Mouse (Mus musculus): ENCODE measurements around the gene Adamts14.

Adamts14 gene

DNA sequence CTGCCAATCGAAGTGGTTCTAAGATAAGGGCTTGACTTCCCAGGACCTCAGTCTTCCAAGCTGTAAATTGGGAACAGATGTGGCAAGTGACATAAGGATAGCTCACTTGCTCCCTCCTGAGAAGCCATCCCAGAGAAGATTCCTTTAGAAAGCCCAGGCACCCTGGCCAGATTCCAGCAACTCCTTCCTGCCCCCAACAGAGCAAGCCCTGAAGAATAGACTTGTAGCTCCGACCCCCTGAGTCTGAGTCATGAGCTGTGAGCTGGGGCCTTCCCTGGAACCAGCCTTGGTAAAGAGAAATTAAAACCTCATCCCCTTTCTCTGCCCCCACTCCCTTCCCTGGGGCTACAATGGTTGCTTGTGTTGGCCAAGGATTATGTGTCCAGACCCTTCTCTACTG is 1.3 kb upstream of the Adamts14 start:
- DNase-seq, result no peak

GRCm38 (mm10) chr10:61273844-61274215 is 592 bp upstream of the Adamts14 start:
- no peak for DNase-seq

GRCm38 (mm10) chr10:61272631-61273030 is 607 bp downstream of the Adamts14 start:
- no peak for DNase-seq

DNA sequence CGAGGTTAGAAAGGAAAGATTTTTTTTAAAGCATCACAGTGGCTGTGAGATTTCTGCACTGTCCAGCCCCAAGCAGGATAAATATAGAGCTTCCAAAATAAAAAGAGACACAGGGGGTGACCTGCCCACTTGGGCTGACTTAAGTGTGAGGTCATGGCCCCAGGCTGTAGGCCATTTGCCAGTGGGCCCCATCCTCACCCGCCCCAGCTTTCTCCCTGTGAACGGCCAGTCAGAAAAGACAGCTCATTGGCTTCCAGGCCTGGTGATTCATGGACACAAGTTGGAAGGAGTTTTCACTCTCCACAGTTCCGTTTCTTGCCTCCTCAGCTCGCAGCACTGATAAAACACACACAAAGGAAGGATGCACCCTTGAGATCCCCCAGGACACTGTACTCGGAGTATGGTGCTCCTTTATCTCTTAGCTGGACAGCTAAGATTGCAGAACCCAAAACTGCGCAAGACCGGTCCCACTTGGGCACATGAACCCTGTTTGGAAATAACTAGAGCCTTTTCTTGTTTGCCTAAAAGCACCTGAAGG is 1.1 kb downstream of the Adamts14 start:
- no peak for DNase-seq

DNA sequence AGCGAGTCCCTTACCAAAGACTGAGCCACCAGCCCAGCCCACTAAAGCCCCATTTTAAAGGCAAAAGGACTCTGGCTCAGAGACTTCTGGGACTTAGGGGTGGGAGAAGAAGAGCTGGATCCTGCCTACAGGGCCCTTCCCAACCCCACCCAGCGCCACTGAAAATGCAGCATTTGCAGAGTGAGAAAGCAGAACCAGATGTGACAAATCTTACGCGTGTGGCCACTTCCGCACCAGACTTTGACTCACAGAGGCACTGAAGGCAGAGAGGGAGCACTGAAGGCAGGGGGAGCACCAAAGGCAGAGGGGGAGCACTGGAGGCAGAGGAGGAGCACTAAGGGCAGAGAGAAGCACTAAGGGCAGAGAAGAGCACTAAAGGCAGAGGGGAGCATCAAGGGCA is 5.9 kb downstream of the Adamts14 start:
- no peak for DNase-seq

DNA sequence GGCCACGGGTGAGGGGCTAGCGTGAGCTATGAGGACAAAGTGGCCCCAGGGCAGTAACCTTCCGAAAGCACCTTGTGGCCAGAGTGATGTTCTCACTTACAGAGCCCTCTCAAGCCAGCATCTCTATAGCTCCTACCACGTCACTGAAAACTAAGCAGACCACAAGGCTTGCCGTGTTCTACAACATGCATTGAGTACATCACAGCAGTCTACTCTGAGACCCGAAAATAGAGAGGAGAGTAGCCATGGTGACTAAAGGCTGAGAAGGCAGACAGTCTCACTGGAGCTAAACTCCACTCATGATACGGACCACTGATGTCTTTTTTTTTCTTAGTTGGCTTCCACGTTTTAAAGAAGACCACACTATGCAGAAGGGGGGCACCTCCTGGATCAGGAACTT is 9.6 kb downstream of the Adamts14 start:
- no peak for DNase-seq

DNA sequence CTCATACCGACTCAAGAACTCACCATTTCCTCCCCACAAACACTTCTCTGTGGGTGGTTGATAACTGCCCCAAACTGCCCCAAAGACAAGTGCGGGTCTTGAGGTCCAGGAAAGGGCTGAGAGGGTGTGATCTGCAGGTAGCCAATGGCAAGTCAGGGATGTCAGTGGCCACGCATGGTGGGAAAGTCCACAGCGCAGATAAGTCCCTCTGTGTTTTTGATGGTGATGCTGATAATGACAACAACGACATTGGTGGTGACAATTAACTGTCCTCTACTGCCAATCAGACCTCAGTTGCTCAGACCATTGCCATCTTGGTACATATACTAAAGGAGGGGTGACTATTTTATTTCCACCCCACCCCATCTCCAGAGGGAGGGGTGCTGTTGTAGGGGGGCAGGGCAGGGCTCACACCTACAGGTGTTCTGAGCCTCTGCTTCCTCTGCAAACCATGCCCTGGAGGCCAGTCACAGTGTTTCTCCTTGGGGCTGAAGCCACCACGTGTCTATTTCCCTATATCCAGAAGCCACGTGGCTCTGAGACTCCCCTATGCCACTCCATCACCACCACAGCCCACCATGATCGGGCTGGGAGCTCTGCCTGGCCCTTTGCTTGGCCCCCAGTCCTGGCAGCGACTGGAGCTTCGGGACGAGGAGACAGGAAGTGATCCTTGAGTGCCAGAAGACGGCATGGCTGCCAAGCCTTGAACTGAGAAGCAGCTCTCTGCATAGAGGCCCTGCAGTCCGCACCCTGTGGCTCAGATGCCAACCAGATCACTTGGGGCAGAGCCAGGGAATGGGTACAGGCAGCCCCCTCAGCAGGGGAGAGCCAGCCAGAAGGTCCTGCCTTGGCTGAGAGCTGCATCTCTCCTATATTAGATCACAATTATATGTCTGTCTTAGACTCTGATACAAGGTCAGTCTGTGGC is 11.7 kb downstream of the Adamts14 start:
- no peak for DNase-seq

- DNase-seq, result no peak
Measured at GRCm38 (mm10) chr10:61258131-61258530, 15.1 kb downstream of the Adamts14 start.

DNA sequence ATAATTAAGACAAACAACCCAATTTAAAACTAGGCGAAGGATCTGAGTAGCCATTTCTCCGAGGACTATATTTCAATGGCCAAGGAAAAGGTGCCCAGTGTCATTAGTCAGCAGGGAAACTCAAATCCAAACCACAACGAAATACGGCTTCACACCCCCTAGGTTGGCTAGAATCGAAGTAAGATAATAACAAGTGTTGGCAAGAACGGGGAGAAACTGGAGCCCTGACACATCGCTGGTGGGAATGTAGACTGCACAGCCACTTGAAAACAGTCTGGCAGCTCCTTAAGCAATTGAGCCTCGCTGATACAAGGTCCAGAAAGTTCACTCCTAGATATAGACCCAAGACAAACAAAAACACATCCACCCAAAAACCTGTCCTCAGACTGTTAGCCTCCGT is 16.6 kb downstream of the Adamts14 start:
- DNase-seq, result no peak

DNA sequence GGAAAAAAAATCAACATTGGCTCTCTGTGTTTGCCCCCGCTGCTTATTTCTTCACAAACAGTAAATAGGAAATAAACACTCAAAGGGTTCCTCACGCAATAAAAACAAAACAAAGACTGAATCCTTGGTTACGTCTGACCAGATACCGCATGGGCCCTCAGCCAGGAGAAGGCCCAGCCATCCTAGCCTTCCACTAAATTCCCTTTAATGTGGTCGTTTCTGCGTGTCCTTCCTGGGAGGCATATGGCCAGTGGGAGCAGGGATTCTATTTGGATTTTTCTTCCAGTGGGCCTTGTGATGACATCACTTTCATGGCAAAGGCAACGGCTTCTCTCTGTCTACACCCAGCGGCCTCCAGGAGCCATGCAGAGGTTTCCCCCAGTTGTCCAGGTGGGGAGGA is 18.0 kb downstream of the Adamts14 start:
- no peak for DNase-seq

DNA sequence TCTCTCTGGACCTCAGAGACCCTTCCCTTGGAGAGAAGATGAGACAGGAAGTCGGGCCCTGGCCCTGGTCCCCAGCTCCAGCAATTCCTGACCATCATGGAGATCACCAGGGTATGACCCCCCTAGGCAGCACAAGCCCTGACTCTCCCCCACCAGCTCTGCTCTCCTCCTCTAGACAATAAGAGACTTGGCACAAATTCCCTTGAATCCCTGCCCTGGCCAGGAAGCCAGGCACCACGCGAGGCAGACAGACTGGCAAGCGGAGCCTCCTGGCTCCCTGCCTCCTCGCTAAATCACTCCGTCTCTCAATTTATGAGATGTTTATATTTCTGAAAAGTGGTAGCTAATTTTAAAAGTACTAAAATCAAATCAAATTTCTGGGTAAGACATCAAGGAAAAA is 18.5 kb downstream of the Adamts14 start:
- no peak for DNase-seq

- no peak for DNase-seq
Measured at GRCm38 (mm10) chr10:61249951-61250350, 23.3 kb downstream of the Adamts14 start.

- DNase-seq, result no peak
Measured at GRCm38 (mm10) chr10:61248596-61249114, 24.6 kb downstream of the Adamts14 start.

DNA sequence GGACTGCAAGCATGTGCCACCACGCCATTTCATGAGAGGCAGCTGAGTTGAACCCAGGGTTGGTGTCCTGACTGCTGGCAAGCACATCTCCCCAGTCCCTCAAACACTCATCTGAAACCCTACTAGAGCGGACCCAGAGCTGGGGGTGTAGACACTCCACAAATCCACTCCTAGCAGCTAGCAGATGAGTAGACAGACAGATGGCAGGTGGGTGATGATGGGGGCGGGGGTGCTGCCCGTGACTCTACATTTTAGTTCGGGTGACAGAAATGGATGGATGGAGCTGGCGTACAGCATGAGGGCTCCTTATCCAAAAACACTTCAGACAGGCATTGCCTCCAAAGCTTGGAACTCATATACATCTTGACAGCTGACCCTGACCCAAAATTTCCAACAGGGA is 26.9 kb downstream of the Adamts14 start:
- no peak for DNase-seq

DNA sequence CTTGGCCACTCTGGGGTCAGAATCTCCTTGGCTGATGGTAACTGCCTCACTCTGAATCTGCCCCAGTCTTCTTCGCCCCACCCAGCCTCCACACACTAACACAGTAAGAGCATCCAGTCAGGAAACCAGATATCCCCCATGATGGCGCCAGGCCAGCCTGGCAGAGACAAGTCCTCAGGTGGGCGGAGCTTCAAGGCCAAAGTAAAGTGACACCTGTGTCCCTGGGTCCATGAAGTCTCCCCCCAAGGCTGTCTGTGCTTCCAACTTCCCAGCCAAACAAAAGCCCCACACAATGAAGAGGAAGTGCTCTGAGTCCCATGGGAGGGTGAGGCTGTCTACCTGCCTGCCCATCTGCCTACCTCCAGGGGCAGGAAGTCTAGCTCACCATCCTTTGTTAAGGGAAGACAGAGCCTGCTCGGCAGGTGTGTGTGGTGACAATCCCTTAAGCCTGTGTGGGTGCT is 31.2 kb downstream of the Adamts14 start:
- DNase-seq, result no peak

- no peak for DNase-seq
Measured at GRCm38 (mm10) chr10:61240108-61240920, 32.9 kb downstream of the Adamts14 start.

DNA sequence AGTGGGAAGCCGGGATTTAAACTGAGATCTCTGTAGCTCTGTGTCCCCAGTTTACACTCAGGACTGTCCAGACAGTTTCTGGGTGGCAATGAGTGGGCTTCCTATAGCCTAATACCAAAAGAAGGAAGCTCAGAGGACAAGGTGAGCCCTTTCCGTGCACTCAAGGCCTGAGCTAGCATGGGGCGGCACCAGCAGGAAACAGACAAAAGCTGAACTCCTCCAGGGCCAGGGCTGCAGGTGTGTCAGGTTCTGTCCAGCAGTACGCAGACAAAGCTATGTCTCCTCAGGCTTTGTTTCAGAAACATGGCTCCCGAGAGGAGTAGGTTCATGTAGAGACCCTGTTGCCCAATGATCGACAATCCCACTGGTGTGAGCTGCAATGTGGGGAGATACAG is 35.9 kb downstream of the Adamts14 start:
- DNase-seq, result no peak

- no peak for DNase-seq
Measured at GRCm38 (mm10) chr10:61236683-61237390, 36.4 kb downstream of the Adamts14 start.

GRCm38 (mm10) chr10:61235677-61236267 is 37.5 kb downstream of the Adamts14 start:
- no peak for DNase-seq

GRCm38 (mm10) chr10:61234319-61234718 is 38.9 kb downstream of the Adamts14 start:
- DNase-seq, result no peak

DNA sequence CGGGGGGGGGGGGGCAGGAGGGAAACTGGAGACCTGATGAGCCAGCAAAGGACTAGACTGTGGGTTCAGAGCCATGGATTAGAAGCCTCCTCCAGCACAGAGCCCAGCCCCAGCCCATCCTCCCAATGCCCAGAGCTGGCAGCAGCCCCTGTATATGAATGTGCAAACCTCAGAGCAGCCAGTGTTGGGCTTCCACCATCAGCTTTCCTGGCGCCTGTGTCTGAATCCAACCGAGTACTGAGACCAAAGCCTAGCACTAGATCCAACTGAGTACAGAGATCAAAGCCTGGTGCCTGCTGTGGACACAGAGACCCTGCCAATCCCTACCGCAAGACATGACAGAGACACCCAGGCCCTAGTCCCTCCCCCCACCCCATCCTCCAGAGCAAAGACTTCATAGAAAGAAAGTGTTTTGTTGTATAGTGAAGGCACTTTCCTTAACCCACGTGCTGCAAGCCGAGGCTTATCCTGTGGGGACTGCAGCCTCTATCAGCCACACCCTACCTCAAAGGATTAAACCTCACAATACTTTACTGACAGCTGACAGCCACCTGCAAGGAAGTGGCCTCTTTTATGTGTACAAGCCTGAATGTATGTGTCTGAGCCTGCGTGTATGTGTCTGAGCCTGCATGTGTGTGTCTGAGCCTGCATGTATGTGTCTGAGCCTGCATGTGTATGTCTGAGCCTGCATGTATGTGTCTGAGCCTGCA is 40.2 kb downstream of the Adamts14 start:
- no peak for DNase-seq

DNA sequence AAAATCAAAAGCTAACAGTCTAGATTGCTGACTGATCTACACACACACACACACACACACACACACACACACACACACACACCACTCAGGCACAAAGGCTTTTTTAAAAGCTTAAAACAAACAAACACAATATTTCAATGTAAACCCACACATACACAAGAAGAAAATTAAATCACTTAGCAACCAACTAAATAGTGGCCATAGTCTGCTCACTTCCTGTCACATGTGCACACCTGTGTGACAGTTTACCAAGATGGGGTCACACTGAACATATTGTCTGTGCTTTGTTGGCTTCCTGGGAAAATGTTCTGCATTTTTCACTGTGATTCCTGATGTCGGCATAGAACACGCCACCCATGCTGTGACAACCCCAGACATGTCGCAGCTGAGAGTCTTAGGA is 41.5 kb downstream of the Adamts14 start:
- DNase-seq, result no peak
